Mouse (Mus musculus): ENCODE measurements at regions not wholly inside any gene's neighbourhood (a gene's known extent, or its start where the extent isn't known, plus 50 kb on each side); places are given as distances from the start of the nearest gene placed in this dataset.

DNA sequence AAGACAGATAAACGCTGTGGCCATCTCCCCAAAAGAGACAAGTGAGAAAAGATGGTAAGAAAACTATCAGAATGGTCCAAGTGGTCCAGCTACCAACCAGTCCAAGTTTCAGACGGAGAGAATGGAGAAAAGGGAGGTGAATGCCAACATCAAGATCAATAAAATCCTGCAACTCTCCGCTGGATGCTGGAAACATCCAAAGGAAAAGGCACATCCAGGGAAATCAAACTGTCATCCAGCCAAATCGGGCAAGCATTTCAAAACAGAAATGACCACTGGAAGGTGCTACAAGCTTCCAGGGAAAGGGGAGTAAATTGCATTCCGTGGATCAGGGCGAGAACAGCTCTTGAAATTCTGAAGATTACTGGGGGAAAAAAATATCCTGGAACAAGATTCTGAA lies 142.7 kb downstream of the Hs3st3b1 start:
- TF ChIP-seq POLR2A (IDR thresholded peaks at IDR 0.05; ENCODE audit: low read depth, low read length), result no peak
- TF ChIP-seq CTCF (IDR thresholded peaks at IDR 0.05; ENCODE audit: extremely low read depth, insufficient read depth, insufficient read length, insufficient replicate concordance), result no peak

Measured in spleen, adult 2 months (tissue).